Mouse (Mus musculus) c-Kit-positive CD71-positive TER-119-negative erythroid progenitor cells, embryonic 14.5 days (primary cell): ENCODE measurements around the gene Rsph6a.
A peak's percentile ranks its signal among the peaks of the same experiment; 100 is the strongest.

Experiments used
- DNase-seq: peaks from one replicate; pipeline ENCODE4 v3.0.0-alpha.2; 2013; ENCODE audit warnings: low read depth

Gene Rsph6a

GRCm38 (mm10) chr7:19078732-19079131 lies 24.2 kb downstream of the Rsph6a start:
- no peak for DNase-seq

GRCm38 (mm10) chr7:19080451-19080950 lies 26.0 kb downstream of the Rsph6a start:
- DNase-seq, result no peak

GRCm38 (mm10) chr7:19082171-19082570 lies 27.7 kb downstream of the Rsph6a start:
- DNase-seq, result no peak

GRCm38 (mm10) chr7:19083096-19083495 lies 28.6 kb downstream of the Rsph6a start:
- no peak for DNase-seq

- no peak for DNase-seq
Measured at GRCm38 (mm10) chr7:19083701-19084100, 29.2 kb downstream of the Rsph6a start, which contains the start of gene Dmpk. Gene Dmpk, plus strand, starts transcription at chr7:19083849.

GRCm38 (mm10) chr7:19084277-19084771 lies 29.8 kb downstream of the Rsph6a start:
- no peak for DNase-seq

- DNase-seq, result no peak
Measured at GRCm38 (mm10) chr7:19084921-19085473, 30.5 kb downstream of the Rsph6a start.

GRCm38 (mm10) chr7:19085495-19085894 lies 31.0 kb downstream of the Rsph6a start:
- no peak for DNase-seq

- DNase-seq, result peak; percentile 76
Measured at GRCm38 (mm10) chr7:19086042-19086441, 31.6 kb downstream of the Rsph6a start.

GRCm38 (mm10) chr7:19086760-19087159 lies 32.3 kb downstream of the Rsph6a start:
- no peak for DNase-seq

GRCm38 (mm10) chr7:19088813-19089212 lies 34.3 kb downstream of the Rsph6a start:
- no peak for DNase-seq

GRCm38 (mm10) chr7:19091913-19092312 lies 37.4 kb downstream of the Rsph6a start:
- no peak for DNase-seq

- no peak for DNase-seq
Measured at GRCm38 (mm10) chr7:19092381-19093173, 38.1 kb downstream of the Rsph6a start.

GRCm38 (mm10) chr7:19093174-19093521 lies 38.7 kb downstream of the Rsph6a start:
- DNase-seq, result peak; percentile 75

GRCm38 (mm10) chr7:19093537-19094385 lies 39.3 kb downstream of the Rsph6a start:
- peak; percentile 94 for DNase-seq

GRCm38 (mm10) chr7:19094471-19094825 lies 40.0 kb downstream of the Rsph6a start, which contains the start of gene Six5:
Gene Six5, plus strand, starts transcription at chr7:19094594.
- DNase-seq, result no peak

- no peak for DNase-seq
Measured at GRCm38 (mm10) chr7:19094826-19095750, 40.6 kb downstream of the Rsph6a start.

- no peak for DNase-seq
Measured at GRCm38 (mm10) chr7:19095751-19096110, 41.2 kb downstream of the Rsph6a start.

- no peak for DNase-seq
Measured at GRCm38 (mm10) chr7:19096421-19096976, 42.0 kb downstream of the Rsph6a start.

- no peak for DNase-seq
Measured at GRCm38 (mm10) chr7:19097217-19097616, 42.7 kb downstream of the Rsph6a start.

GRCm38 (mm10) chr7:19097863-19098262 lies 43.4 kb downstream of the Rsph6a start:
- no peak for DNase-seq
